Mouse (Mus musculus) spleen, postnatal 10 days (tissue): Measurements from ENCODE around the gene Rps9.
"Not testable (repeated sequence)": the region's sequence is repeated elsewhere in the genome, so short reads cannot be mapped to it uniquely, and the experiment has no call there.

Experiments
- DNase-seq, 2 experiments: peaks; one replicate each; pipeline ENCODE4 v3.0.0; 2021 to 2022; ENCODE audit warnings: low spot score in 2 of 2

Gene Rps9

DNA sequence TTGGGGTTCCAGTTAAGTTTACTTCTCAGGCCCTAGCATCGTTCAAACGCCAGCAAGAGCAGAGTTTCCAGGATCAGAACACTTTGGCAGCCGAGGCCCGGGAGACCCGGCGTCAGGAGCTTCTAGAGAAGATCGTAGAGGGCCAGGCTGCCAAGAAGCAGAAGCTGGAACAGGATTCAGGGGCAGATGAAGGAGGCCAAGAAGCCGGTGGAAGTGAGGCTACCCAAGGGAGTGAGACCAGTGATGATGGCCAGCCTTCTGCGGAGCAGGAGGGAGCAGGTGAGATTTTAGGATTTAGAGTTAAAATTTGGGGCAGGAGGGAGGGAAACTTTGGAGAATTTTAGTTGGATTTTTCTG lies 8.9 kb upstream of the Rps9 start:
- DNase-seq, result not testable (repeated sequence)

DNA sequence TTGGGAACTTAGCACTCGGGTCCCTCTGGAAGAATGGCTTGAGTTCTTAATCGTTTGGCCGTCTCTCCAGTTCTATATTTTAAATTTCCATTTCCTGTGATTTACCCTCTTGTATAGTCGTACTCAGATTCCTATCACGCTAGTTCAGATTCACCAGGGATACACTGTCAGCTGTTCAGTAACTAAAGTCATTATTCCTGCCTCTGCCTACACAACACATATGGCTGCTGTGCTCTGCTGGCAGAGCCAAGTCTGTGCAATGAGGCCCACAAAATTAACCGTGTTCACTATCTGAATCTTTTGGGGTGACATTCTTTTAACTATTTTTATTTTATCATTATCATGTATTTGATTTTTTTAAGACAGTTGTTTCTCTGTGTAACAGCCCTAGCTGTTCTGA lies 5.3 kb upstream of the Rps9 start:
- DNase-seq, result no peak

DNA sequence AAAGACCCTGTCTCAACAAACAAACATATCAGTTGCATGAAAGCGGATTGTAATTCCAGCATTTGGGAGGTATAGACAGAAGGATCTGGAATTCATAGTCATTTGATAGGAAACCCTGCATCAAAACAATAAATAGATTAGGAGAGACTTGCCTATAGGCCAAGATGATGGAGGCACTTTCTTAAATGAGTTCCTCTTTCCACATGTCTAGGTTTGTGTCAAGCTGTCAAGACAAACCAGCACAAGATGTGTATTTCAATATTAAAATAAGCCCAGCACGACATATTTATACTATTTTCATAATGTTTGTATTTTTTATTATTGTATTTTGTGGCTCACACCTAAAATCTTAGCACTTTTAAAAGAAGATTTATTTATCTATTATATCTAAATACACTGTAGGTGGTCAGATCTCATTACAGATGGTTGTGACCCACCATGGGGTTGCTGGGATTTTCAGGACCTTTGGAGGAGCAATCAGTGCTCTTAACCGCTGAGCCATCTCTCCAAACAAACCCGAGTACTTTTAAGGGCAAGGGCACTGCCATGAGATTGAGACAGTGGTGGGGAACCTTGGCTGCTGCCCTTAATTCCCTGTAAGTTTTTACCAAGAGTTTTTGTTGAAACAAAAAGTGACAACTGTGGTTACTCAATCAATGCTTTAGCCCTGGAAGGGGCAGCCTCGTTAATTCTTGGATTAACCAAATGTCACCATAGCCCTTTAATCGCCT lies 480 bp upstream of the Rps9 start:
- DNase-seq, result no peak

GRCm38 (mm10) chr7:3704475-3704874 lies 682 bp downstream of the Rps9 start:
- no peak for DNase-seq

- peak in 1 of 2 experiments; percentile 32 for DNase-seq
These were observed 1.7 kb downstream of the Rps9 start for GRCm38 (mm10) chr7:3705461-3705860.

DNA sequence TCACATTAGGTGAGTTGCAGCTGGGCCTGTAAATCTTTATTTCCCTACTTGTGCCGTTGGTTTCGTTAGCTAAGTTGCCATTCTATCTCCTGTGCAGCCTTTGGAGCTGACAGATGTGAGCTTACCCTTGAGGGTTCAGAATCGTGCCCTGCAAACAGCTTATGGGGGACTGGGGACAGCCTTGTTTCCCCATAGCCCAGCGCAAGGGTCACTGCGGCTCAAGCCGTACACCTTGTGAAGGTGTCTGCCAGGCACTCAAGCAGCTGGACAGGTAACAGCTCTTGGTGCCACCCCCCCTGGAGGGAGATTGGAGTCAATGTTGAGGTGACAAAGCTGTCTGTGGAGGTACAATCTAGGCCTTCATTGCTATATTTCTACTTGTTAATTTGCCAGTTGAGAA lies 2.1 kb downstream of the Rps9 start:
- DNase-seq, result no peak

DNA sequence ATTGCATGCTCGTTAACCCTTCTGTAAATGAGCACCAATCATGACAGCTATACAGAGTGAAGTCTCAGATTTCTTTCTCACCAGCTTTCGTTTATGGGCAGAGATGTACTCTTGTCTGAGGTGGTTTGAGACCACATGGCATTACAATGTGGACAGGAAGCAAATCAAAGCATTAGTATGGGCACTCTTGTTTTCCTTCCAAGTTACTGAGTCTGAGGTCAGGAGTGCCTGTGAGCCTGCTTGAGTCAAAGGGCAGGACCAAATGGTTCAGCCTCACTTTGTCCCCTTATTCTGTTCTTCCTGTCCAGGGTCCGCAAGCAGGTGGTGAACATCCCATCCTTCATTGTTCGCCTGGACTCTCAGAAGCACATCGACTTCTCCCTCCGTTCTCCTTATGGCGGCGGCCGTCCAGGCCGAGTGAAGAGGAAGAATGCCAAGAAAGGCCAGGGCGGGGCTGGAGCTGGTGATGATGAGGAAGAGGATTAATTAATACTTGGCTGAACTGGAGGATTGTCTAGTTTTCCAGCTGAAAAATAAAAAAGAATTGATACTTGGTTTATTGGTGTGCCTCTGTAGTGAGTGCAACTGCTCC lies 2.6 kb downstream of the Rps9 start:
- DNase-seq, result no peak

- peak in 1 of 2 experiments; percentile 24 for DNase-seq
These were observed 3.2 kb downstream of the Rps9 start for GRCm38 (mm10) chr7:3707027-3707426.

DNA sequence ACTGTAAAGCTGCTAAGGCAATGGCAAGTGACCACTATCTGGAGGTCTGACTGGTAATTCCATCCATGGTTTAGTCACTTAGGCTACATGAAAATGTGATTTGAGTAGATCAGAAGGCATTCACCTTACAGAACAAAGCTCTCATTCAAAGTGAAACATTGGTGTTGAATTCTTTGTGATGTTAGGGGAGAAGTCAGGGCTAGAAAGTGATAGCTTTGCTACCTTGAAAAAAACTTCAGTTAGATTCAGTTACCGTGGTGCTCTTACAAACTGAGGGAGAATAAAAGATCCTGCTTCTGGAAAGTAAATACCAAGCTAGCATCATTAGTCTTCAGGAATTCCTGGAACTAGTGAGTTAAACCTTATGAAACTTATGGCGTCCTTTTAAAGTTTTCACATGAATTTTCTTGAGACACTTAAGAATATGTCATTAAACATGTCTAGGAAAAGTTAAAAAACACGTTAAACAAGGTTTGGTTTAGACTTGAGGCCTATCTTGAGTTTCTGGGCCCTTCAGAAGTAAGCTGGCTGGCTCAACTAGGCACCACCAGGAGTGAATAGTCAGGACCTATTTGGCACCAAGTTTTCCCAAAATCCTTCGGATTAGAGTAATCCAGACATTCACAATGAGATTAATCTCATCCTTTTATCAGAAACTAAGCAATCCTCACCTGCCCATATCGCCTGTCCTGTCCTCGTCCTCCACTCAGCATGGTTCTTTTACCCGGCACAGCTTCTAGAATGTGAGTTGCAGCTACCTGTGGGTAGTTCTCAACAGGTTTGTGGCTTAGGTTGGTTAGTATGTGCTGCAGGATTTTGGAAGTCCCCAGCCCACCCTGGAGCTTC lies 4.0 kb downstream of the Rps9 start:
- no peak for DNase-seq

DNA sequence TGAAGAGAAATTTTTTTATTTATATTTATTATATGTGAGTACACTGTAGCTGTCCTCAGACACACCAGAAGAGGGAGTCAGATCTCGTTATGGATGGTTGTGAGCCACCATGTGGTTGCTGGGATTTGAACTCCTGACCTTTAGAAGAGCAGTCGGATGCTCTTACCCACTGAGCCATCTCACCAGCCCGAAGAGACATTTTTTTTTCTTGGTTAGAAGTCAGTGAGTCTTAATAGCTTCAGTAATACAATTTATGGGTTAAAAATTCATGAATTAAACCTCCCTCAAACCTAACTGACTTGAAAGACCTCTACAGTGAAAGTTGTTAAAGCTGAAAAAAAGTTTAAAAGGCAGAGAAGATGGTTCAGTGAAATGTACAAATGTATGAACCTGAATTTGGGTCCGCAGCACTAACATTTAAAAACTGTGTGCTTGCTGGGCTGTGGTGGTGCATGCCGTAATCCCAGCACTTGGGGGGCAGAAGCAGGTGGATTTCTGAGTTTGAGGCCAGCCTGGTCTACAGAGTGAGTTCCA lies 4.7 kb downstream of the Rps9 start:
- DNase-seq, result not testable (repeated sequence)

DNA sequence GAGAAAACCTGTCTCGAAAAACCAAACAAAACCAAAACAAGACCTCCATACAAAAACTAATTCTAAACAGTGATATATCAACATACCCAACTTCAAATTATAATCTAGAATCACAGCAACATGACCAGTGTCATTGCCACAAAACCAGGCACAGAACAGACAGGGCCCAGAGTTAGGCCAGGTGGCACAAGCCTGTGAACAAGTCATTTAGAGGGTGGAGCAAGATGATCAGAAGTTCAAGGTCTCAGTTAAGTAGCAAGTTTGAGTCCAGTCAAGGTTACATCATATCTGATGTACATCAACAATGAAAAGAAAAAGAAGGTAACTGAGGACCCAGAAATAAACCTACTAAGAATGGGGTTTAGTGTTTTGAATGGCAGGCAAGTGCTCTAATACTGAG lies 5.2 kb downstream of the Rps9 start:
- DNase-seq, result no peak

DNA sequence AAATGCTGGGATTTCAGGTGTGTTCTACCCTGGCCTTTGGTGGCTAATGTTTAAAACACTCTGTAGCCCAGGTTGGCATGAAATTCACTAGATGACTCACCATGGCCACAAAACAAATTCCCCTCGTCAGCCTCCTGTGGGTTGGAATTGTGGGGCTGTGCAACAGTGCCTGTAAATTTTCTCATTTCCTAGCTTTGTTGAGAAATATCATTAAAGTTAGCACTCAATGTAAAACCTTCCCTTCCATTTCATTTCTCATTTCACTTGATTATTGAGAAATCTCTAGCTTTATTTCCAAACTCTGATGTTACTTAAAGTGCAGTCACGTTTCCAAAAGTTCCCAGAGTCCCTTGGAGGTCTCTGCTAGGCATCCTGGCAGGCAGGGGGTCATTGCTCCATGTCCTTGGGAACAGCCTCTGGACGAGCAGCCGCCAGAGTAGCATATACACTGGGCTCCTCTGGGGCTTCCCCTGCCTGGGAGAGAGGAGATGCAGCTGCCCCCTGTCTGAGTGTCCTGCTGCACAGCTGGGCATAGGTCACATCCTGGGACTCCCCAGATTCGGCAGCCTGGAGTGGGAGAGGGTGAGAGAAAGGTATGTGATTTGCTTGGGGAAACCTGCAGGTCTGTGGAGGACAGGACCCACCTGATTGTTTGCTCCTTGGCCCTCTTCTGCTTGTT lies 8.6 kb downstream of the Rps9 start:
- DNase-seq, result peak in 1 of 2 experiments; percentile 8

- DNase-seq, result no peak
These were observed 11.5 kb downstream of the Rps9 start for GRCm38 (mm10) chr7:3715249-3715648.

GRCm38 (mm10) chr7:3720268-3720667 lies 16.5 kb downstream of the Rps9 start, which contains the start of gene Pirb:
Gene Pirb, minus strand, starts transcription at chr7:3720391.
- DNase-seq, result not testable (repeated sequence)

DNA sequence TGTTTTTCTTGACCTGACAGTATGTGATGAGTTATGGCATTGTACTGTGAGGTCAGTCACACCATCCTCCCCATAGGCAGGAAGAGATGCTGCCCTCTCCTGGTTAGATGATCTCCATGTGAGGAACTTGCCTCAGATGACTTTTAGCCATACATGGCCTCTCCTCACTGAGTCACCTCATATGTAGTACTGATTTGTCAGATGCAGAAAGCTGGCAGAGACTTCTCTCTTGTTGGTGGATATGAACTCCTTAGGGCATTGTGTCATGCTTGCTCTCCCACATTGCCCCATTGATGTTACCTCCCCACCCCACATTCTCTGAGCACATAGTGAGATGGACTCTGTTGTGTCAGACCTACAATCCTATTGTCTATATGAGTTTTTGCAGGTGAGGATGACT lies 21.7 kb downstream of the Rps9 start:
- not testable (repeated sequence) for DNase-seq

GRCm38 (mm10) chr7:3732675-3733074 lies 28.9 kb downstream of the Rps9 start:
- DNase-seq, result not testable (repeated sequence)
